Mouse (Mus musculus): ENCODE results near the gene Gm26558.

Gm26558 gene

DNA sequence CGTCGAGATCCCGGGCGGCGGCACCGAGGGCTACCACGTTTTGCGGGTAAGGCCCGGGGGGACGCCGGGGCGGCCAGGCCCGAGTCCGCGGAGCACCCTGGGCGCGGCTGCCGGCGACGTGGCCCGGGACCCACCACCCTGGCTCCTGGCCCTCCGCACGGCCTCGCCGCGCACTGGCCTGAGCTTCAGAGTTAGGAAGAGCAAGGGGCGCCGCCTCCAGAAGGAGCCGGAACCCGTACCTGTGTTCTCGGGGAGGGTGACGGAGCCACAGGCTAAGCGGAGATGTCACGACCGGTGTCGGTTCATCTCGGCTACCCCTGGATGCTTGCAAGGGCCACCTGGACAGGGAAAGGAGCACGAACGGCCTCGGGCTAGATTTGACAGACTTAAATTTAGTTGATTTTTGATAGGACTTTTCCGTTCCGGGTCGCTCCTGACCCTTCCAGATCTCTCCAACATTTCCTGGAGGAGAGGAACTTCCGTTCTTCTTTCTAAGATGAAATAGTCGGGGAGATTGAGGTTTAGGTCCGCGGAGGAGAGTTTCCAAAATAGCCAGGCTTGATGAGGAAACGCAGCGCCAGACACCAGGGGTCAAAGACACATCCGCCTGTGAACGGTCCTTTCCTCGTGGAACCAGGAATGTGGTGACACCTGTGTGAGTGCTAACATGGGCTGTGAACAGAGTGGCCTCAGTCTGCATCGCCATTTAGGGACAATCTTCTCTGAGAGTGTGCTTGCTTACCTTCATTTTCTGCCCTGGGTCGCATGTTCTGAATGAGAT is at the start of gene Gm26558:
Gene Gm26558, minus strand, starts transcription at position 394 of the 781 bp plus-strand sequence.
- DNase-seq (ENCODE audit: low spot score in 2 of 2): peak in 1 of 2 experiments; percentile 57

DNA sequence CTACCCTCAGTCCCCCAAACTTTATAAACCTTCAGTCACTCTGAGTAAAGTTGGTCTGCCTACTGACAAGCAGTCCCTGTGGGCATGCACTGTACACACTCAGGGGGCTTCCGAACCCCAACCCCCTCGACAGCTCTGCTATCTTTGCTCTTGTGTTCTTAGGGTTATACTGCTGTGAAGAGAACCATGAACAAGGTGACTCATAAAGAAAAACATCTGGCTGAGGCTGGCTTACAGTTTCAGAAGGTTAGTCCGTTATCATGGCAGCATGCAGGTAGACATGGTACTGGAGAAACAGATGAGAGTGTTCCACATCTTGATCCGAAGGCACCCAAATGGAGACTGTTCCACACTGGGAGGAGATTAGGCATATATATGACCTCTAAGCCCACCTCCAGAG is 49.0 kb upstream of the Gm26558 start:
- DNase-seq (ENCODE audit: low spot score in 2 of 2): no peak

DNA sequence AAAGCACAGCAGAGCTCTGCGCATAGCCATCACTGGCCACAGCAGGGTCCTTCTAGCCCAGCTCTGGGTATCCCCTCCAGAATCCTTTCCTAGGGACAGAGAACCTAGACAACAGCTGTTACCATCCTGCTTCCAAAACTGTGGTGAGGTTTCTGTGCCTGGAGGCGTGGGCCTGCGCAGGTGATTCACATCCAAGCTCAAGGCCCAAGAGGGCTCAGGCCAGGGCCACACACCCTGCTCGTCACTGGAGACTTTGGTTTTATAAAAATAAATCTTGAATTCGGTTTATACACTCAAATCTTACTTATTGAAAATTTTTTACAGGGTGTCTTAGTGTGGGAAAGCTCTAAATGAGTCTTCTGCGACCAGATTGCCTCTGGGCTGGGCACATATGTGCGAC is 48.3 kb upstream of the Gm26558 start:
- DNase-seq (ENCODE audit: low spot score in 2 of 2): no peak

DNA sequence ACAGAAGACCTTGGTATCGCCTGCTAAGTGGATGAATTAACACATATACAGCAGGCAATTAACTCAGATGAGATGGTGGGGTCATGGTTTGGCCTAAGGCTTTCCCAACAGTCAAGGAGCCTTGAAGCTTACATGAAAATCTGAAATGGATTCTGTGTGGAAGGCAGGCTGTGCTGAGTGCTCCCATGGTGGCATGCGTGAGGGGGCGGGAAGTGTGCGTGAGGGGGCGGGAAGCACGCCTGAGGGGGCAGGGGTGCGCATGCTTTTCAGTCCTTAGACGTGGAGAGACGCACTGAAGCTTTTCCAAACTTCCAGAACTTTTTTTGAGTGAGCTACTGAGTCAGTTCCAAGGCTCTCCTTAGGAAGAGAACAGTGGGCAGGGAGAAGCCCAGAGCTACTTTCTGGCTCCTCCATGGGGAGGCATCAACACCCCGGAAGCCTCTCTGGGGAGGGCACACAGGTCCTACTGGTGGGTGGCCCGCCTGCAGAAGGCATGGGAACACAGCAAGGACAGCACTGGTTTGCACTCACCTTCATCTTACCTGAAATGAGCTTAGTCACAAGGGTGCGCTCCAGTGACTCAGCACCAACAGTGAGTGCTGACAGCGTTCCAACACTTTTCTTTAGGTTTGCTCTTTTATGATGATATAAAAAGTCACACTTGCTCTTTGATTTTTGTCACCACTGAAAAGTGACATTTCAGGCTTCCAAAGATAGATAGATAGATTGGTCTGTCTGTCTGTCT is 47.2 kb upstream of the Gm26558 start:
- no peak for DNase-seq (ENCODE audit: low spot score in 2 of 2)

DNA sequence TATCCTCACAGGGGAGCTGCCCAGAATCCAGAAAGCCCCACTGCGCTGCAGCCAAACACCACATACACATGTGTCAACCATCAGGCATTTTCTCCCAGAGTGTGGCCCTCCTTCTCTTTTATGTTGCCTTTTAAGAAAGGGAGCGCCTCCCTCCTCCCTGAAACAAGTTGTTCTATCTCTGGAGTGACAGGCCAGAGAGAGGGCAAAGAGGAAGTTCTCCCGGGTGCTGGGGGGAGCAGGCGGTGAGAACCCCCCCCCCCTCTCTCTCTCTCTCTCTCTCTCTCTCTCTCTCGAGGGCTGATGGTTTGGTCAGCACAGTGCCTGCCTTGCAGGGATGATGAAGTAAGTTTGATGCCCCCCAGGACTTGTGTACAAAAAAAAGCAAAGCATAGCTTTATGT is 40.5 kb upstream of the Gm26558 start:
- no peak for DNase-seq (ENCODE audit: low spot score in 2 of 2)

DNA sequence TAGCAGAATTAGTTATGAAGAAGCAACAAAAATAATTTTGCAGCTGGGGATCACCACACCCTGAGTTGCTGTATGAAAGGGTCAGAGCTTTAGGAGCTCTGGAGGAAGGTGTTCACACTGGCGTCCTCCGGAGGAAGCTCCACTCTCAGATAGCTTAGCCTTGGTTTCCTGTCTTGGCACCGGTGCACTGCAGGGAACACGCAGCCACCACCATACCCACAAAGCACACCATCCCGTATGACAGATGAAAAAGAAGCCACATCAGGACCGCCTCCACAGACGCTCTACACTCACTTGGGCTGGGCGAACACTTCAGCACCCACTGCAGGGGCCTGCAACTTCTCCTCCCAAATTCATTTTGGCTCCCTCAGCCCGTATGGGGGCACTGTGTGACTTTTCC is 39.7 kb upstream of the Gm26558 start:
- no peak for DNase-seq (ENCODE audit: low spot score in 2 of 2)

DNA sequence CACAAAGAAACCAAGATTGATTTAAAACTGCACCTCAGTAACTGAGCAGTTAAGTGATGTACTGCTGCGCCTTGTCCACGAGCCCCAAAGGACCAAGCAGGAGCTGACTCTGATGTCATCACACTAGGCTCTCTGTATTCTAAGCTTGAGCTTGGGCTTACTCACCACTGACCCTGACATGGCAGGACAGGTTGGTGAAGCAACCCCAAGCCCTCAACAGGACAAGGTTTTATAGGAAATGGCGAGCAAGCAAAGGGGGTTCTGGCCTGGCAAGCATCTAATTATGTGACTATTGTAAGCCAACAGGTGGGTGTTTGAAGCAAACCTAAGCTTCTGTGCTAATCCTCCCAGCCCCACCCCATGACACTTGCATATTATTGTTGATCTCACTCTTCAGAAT is 38.9 kb upstream of the Gm26558 start:
- no peak for DNase-seq (ENCODE audit: low spot score in 2 of 2)

DNA sequence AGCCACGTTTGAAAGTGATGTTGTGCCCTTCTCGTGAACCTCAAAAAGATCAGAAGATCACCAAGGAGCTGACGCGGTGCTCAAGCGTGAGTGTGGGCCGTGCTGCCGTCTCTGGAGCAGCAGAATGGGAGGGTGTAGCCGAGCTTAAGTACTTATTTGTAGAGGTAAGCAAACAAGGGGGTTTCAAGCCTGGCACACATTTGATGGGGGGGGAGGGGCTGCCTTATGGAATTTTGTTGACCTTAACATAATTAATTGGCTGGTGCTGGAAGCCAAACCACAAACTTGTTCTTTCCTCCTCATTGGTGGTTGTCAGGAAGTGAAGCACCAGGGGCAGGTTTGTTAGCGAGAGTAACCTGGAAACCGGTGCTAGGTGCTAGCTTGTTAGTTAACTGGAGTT is 33.8 kb upstream of the Gm26558 start:
- DNase-seq (ENCODE audit: low spot score in 2 of 2): no peak

DNA sequence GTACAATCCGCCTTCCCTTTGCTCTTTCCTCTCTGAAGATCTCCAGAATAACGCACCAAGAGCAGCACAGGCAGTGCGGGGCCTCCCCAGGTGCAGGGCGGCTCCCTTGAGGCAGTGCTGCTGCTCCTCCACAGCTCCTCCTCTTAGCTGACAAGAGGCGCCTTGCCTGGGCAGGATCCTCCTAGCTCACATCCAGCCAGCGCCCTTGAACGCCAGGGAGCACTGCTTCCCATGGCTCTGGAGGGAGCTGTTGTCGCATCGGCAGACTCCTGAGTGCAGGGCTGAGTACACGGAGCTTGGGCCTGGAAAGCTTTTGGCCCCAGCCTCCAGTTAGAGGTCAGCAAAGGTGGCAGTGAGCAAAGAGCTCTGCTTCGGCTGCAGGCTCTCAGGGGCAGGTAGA is 28.3 kb upstream of the Gm26558 start:
- DNase-seq (ENCODE audit: low spot score in 2 of 2): no peak

DNA sequence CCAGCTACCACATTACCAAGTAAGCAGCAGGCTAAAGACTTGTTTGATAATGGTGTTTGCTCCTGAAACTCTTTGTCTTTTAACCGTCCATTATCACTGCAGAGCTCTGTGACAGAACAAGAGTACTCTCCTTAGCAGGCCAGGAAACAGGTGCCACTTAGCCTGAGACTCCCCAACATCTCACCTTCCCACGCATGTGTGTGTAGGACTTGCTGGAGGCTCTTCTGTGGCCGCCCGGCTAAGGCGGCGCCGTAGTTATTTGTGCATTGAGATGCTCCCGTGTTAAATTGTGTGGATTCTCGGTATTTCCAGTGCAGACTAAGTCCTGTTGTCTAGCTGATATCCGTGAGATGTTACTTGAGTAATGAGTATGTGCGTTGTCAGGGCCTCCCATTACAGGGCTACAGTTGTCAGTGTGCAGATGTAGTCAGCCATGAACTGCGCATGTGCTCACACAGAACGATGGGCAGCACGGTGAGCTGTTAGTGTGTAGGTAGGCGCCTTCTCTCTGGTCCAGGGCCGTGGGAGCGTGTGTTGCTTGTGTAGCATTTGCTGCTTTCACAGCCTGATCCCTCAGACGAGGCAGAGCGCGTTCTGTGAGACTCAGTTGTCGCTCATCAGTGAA is 26.7 kb upstream of the Gm26558 start:
- DNase-seq (ENCODE audit: low spot score in 2 of 2): no peak

DNA sequence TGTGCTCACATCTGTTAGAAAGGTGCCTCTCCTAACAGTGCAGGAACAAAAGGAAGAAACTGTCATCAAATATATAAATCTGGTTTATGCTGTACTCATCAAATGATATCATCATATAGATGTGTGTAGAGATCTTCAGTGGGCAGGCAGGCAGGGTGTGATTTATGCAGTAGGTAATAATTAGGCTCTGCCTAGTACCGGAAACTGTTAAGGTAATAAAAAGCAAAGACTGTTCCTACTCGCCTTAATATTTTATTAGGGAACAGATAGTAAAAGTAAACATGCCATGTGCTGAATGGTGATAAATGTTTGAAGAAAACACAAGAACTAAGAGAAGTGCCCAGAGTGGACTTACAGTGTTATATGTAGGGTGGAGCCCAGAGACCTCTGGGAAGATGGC is 20.4 kb upstream of the Gm26558 start:
- DNase-seq (ENCODE audit: low spot score in 2 of 2): no peak

DNA sequence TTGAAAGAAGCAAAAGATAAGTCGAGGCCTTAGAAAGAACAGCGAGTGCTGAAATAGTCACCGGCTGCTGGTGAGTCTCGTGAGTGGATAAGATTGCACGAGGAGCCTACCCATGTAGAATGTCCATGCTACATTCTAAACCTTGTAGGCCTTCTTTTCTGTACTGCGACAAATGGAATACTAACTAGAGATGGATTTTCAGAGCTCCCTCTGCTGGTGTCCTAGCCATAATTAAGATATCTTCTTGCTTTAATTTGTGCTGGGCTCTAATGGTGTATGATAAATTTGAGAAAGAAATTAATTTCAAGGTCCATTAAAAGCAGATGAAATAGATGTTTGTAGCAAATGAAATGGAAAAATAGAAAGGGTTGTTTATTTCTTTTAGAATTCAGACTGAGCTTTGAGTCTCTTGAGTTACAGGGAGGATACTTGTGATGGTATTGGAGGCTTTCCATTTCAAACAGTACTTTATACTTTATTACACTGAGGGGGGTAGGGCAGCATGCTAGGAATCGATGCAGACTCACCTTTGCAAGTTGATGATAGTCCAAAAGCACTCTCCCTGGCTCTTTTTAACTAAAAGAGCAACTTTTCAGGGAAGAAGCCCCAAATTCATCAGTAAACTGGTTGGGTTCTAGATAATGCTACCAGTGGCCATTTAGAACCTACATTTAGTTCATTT is 11.7 kb upstream of the Gm26558 start:
- no peak for DNase-seq (ENCODE audit: low spot score in 2 of 2)

DNA sequence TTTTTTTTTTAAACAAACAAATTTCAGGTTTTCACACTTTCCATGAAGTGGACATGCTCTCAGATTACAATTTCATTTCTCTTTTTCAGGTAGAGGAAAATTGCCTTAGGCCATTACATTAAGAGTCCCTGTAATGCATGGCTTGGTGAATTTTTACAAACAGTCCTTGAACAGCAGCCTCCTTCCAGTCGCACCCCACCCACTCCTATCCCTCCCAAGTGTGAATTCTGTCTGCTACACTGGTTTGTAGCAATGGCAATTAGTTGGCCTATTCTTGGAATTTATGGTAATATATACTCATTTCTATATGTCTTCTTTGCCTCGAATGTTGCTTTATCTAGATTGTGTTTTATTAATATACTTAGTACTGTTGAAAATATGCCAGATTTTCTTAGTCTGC is 10.6 kb upstream of the Gm26558 start:
- DNase-seq (ENCODE audit: low spot score in 2 of 2): no peak

DNA sequence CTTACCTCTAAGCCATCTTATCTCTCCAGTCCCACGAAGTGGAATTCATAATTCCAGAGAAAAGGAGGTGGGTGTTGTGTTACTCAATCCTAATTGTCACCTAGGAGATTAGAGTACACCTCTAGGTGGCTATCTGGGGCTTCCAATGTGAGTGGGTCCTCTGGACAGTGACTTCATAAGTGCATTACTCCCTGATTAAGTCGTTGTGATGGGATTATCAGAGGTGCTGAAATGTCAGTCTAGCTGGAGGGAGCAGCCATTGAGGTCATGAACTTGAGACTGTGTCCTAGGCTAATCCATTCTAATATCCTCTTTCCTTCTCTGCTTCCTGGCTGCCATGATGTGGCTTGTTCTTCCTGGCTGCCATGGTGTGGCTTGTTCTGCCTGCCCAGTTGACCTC is 8.0 kb upstream of the Gm26558 start:
- DNase-seq (ENCODE audit: low spot score in 2 of 2): no peak

DNA sequence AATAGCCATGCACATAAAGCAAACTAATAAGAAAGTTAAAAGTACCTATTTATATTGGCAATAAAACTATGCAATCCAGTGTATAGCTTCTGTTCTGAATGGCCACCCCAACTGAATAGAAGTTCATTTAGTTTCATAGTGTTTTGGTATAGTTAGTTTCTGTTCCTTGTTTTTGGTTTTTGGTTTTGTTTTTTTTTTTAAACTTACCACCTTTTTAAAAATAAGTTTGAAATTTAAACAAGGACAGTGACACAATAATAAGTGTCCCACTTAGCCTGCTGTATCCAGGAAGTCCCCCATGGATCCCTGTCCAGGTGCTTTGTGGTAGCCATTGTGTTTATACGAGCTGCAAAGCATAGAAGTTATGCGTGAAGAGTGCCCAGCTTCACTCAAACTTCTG is 7.3 kb upstream of the Gm26558 start:
- DNase-seq (ENCODE audit: low spot score in 2 of 2): no peak

DNA sequence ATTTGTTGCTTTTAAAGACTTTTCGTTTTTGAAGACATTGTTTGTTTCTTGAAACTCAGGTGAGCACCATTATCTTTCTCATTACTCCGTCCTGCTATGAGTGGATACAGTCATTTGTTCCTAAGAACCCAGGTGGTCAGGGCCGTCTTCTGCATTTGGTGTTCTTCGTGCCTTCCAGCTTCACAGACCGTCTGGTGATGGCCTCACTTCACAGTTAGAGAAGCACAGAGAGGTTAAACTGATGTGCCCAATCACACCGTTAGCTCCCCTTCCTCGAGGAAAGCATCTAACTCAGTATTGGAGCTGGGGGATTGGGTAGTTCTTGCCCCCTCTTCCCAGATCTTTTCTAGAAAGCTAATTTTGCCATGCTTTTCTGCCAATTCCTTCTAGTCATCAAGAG is 5.1 kb upstream of the Gm26558 start:
- no peak for DNase-seq (ENCODE audit: low spot score in 2 of 2)

DNA sequence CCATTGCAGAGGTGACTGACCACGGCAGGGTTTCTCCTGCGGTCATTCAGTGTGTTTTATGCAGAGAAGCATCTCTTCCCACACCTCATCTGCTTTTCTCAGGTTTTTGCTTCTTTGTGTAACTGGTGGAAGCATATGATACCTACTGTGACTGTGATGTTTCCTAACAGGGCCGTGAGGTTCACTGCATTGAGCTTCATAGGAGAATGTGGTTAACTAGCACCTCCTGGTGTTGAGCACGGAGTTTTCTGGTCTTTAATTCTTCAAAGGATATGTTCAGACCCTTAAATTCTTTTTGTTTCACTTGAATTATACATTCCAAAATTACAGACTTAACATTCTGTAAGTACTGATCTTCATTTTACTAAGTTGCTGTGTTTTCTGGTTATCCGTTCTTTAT is 1.9 kb upstream of the Gm26558 start:
- no peak for DNase-seq (ENCODE audit: low spot score in 2 of 2)

DNA sequence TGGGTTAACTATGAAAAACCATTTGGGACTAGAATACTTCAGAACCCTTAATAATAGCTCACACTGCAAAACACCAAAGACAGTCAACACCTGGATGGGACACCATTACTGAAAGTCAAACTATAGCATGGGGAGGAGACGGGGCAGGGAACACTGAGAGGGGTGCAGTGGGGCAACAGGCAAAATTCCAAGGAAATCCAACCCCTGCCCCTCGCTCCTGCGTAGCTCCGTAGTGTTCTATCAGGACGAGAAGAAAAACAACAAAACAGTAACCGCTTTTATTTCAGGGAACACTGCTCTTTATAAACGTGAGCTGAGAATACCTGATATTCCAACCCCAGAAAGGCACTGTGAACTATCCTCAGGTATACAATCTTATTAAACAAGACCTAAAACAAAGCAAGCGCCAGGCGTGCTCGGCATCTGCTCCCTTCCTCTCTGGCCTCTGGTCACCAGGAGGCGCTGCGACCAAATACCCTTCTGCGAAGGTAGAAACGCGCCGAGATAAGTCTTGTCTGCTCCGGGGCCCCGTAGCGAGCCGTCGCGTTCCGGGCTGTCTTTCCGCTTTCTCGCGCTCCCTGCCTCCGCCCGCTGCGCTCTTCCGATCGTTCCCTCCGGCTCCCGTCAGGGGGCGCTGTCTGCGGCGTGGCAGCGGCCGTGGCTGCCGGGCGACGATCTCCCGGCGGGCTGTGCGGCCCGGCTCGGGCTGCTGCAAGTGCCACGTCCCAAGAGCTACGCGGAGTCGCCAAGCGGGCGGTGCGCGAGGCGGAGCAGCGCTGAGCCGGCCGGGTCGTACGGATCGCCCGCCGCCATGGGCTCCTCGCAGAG is 807 bp downstream of the Gm26558 start, which contains the start of gene Gorasp2:
Gene Gorasp2, plus strand, starts transcription at position 690 of the 828 bp plus-strand sequence.
- peak; percentile 96 to 97 for DNase-seq (ENCODE audit: low spot score in 2 of 2)

DNA sequence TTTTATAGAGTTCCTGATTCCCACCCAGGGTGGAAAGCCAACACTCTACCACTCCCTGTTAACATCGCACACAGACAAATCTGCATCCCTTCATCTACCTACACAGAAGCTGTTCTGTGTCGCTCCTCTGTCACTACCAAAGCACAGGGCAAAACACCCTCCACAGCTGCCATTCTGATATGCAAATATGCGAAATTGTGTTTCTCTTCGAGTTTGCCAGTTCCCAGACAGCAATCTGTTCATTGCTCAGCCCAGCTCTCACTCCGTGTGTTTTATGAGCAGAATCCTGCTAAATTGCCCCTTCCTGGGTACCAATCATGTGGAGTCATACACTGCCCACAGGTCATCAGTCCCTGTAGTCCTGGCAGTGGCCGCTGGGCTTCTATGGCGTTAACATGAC is 4.8 kb downstream of the Gm26558 start:
- no peak for DNase-seq (ENCODE audit: low spot score in 2 of 2)

DNA sequence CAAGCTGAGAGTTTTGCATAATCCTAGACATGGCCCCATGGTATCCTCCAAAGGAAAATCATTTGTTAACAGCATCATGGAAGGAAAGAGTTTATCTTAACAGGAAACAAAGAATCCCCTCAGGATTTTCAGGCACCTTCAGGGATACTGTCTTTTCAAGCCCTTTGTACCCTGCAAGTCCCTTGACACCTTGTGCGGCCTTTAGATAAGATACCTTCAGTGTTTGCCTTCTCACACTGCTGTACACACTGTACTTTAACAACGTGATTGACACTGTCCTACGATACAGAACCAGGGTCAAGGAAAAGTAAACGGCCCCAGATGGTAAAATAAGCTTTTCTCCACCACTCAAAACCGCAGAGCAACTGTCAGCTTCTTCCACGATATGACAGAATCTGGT is 10.1 kb downstream of the Gm26558 start:
- DNase-seq (ENCODE audit: low spot score in 2 of 2): no peak

DNA sequence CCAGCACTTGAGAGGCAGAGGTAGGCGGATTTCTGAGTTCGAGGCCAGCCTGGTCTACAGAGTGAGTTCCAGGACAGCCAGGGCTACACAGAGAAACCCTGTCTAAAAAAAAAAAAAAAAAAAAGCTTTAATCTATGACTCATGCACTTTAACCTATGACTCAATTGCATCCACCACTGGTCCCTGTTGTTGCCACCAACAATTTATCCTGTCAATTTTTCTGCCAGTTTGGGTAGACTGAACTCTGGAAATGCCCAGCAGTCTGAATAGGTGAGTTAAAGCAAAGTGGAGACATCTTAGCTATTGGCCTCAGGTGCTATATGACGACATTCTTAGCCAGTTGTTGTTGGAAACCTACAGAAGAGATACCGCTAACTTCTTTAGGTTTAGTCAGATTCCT is 12.4 kb downstream of the Gm26558 start:
- no peak for DNase-seq (ENCODE audit: low spot score in 2 of 2)
